Mouse (Mus musculus) midbrain, embryonic 10.5 days (tissue): ENCODE measurements around the gene Snorc. TPM values are rescaled to one million over a fixed set of nuclear protein-coding genes. Genes with fewer than 3 reads are reported as not detected.
A peak's percentile ranks its signal among the peaks of the same experiment; 100 is the strongest.

ENCODE experiments used
- DNase-seq: peaks from one replicate; pipeline ENCODE4 v3.0.0-alpha.2; 2017; ENCODE audit warnings: low spot score
- H3K27ac ChIP-seq: fragments of 300-500 bp; sonication (generic); replicated peaks from 2 replicates; pipeline ENCODE4 v1.5.1; 2016; ENCODE audit warnings: mild to moderate bottlenecking
- H3K27me3 ChIP-seq: fragments of 300-500 bp; sonication (generic); 2 replicates; pipeline ENCODE4 v1.6.1; 2016; ENCODE audit warnings: low read depth, mild to moderate bottlenecking; ENCODE audit not compliant: poor library complexity, severe bottlenecking
- H3K36me3 ChIP-seq: fragments of 300-500 bp; sonication (generic); 2 replicates; pipeline ENCODE4 v1.6.1; 2016; ENCODE audit warnings: mild to moderate bottlenecking, moderate library complexity
- H3K4me1 ChIP-seq: fragments of 300-500 bp; sonication (generic); 2 replicates; pipeline ENCODE4 v1.6.1; 2016
- H3K4me3 ChIP-seq: fragments of 300-500 bp; sonication (generic); 2 replicates; pipeline ENCODE4 v1.5.1; 2016; ENCODE audit warnings: mild to moderate bottlenecking, moderate library complexity
- H3K9me3 ChIP-seq: fragments of 300-500 bp; sonication (generic); replicated peaks from 2 replicates; pipeline ENCODE4 v1.6.1; 2016; ENCODE audit warnings: mild to moderate bottlenecking
- WGBS: fragments of 180-500 bp; shearing (Covaris S2); methylation state at CpG from one replicate; pipeline ENCODE4 v1.1.7; 2016; 5-methylcytosine and 5-hydroxymethylcytosine counted together
- polyA plus RNA-seq: library from polyadenylated mRNA; unstranded; fragments of >200 nt; fragmentation: Nextera tagmentation; extraction: Ambion mirVana; gene quantifications from 2 replicates; pipeline ENCODE4 v1.2.1, GENCODE M21; 2016

Snorc gene
- polyA plus RNA-seq, 1 experiment from 2014 or later = not detected

DNA sequence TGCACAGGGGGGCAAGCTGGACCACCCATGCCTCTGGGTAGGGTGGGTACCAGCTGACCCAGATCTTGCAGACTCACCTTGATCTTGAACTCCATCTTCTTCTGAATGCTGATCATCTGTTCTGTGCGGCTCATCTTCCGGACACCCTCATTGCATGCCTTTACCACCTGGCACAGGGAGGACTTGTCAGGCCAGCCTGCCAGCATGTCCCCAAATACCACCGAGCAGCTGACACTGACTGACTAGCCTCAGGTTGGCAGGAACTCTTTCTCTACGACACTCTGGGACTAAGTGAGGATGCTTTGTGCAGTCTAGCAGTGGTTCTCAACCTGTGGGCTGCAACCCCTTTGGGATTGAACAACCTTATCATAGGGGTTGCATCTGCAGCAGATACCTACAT, 12.5 kb downstream of the Snorc start:
- H3K9me3 ChIP-seq = no peaks in the 10 kb centered on the region
- H3K4me1 ChIP-seq = 0 out of 2 replicates have a peak, but pooled peaks cover 3% of the 10 kb centered on the region
- DNase-seq = no peak
- H3K27me3 ChIP-seq = peaks cover 2% of the 10 kb centered on the region; the same call in 1 of the 2 replicates
- H3K27ac ChIP-seq = no peak overlapping the region
- H3K36me3 ChIP-seq = no peaks in the 10 kb centered on the region
- WGBS = 89% methylated on average over 4 of the region's 4 CpGs
- H3K4me3 ChIP-seq = no peak overlapping the region

DNA sequence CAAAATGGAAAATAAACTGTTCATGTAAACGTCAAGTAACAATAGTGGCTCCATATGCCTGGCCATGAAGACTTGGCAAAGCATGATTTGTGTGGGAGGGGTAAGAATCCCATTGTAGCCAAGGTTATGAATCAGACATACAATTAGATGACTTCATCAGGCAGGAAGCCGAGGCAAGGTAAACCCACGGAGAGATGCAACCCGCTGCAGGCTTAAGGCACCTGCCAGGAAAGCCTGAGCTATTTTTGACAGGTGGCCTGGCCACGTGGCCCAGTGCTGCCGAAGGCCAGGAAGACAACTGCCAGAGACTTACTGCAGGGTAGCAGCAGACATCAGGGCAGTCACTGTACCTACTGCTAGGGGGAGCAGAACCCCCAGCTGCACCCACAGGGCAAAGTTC, 16.3 kb downstream of the Snorc start:
- H3K9me3 ChIP-seq = no peaks in the 10 kb centered on the region
- no peak overlapping the region for H3K4me3 ChIP-seq
- H3K27ac ChIP-seq = no peak overlapping the region
- H3K36me3 ChIP-seq = no peaks in the 10 kb centered on the region
- no peaks in the 10 kb centered on the region for H3K4me1 ChIP-seq
- H3K27me3 ChIP-seq = no peaks in the 10 kb centered on the region
- no peak for DNase-seq
- 87% methylated on average over 6 of the region's 6 CpGs for WGBS

DNA sequence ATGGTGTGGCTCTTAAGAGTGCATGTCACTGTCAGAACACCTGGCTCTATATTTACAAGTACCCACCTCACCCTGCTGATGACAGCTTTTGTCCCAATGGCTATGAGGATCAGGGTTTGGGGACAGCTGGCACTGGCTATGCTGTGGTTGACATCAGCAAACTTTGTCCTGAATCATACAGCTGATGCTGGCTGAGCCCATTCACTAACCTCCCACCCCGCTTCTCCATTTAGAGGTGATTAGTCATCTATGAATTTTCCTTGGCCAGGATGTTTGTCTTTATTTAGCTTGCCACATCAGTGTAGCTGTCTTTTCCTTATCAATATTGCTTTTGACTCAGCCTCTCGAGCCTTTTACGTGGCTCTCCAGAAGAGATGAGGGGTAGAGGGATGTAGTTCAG, 22.2 kb downstream of the Snorc start:
- no peak overlapping the region for H3K4me3 ChIP-seq
- WGBS = 90% methylated on average over 3 of the region's 3 CpGs

DNA sequence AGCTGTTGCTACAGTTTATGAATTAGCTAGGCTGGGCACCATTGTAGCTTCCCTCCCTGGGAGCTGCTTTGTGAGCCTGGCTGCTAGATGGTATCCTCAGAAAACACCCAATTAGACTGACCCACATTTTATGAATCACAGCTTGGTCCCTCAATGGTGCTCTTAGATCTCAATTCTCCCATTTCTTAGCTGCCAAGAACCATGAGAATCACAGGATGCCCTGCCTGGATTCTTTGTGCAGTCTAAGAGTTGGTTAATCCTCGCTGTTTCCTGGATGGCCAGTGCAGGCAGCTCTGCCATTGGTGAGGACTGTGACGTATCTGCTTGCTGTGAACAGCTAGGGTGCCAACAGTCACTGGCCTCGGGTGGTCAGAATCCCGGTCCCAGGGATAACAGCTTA, 23.5 kb downstream of the Snorc start:
- WGBS = 79% methylated on average over 4 of the region's 4 CpGs
- H3K27ac ChIP-seq = no peak overlapping the region
- H3K9me3 ChIP-seq = no peaks in the 10 kb centered on the region
- no peaks in the 10 kb centered on the region for H3K36me3 ChIP-seq
- H3K27me3 ChIP-seq = no peaks in the 10 kb centered on the region
- no peak overlapping the region for H3K4me3 ChIP-seq
- peaks cover 4% of the 10 kb centered on the region; the same call in 1 of the 2 replicates for H3K4me1 ChIP-seq
- DNase-seq = no peak

More for the DNA sequence above, 22.2 kb downstream of the Snorc start:
- peaks cover 4% of the 10 kb centered on the region; the same call in 1 of the 2 replicates for H3K4me1 ChIP-seq
- no peak for DNase-seq
- no peaks in the 10 kb centered on the region for H3K27me3 ChIP-seq
- H3K27ac ChIP-seq = no peak overlapping the region
- H3K9me3 ChIP-seq = no peaks in the 10 kb centered on the region
- no peaks in the 10 kb centered on the region for H3K36me3 ChIP-seq

DNA sequence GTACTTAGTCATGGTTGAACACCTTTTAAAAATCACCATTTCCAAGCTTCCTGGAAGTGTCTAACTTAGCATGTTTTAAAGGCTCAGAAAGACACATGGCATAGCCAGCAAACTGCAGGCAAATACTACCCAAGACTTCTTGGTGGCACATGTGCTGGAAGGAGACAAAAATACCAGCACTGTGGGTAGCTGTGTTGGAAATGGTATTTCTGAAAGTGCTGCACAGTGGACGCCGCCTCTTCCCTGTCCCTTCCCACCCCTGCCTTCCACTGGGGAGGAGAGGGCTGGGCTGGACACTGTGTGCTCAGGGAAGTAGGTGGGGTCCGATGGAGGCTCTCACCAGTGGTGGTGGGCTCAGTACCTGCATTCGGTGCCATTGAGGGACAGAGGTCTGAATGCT, 35.5 kb downstream of the Snorc start:
- no peak overlapping the region for H3K4me3 ChIP-seq
- H3K4me1 ChIP-seq = peaks cover 29% of the 10 kb centered on the region
- no peaks in the 10 kb centered on the region for H3K9me3 ChIP-seq
- H3K36me3 ChIP-seq = no peaks in the 10 kb centered on the region
- H3K27ac ChIP-seq = no peak overlapping the region
- peaks cover 37% of the 10 kb centered on the region for H3K27me3 ChIP-seq
- WGBS = 93% methylated on average over 4 of the region's 4 CpGs
- DNase-seq = no peak

DNA sequence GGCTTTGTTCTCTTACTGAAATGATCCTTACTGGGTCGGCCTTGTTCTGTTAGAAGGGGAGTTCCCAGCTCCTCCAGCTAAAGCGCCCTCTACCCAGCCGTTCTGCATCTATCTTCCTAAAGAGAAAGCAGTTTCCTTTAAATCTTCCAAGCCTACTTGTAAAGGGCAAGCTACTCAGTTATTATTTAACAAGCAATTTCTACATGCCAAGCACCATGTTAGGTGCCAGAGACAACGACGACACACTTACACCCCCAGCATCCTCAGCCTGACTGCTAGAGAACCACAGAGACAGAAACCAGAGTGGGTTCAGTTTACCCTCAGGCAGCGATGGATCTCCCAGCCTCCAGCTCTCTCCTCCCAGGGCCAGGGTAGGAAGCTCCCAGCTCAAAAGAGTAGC, 37.8 kb downstream of the Snorc start:
- H3K9me3 ChIP-seq = no peaks in the 10 kb centered on the region
- no peaks in the 10 kb centered on the region for H3K36me3 ChIP-seq
- 66% methylated on average over 6 of the region's 6 CpGs for WGBS
- no peak overlapping the region for H3K4me3 ChIP-seq
- H3K4me1 ChIP-seq = peaks cover 34% of the 10 kb centered on the region
- peaks cover 56% of the 10 kb centered on the region for H3K27me3 ChIP-seq
- DNase-seq = no peak
- no peak overlapping the region for H3K27ac ChIP-seq

DNA sequence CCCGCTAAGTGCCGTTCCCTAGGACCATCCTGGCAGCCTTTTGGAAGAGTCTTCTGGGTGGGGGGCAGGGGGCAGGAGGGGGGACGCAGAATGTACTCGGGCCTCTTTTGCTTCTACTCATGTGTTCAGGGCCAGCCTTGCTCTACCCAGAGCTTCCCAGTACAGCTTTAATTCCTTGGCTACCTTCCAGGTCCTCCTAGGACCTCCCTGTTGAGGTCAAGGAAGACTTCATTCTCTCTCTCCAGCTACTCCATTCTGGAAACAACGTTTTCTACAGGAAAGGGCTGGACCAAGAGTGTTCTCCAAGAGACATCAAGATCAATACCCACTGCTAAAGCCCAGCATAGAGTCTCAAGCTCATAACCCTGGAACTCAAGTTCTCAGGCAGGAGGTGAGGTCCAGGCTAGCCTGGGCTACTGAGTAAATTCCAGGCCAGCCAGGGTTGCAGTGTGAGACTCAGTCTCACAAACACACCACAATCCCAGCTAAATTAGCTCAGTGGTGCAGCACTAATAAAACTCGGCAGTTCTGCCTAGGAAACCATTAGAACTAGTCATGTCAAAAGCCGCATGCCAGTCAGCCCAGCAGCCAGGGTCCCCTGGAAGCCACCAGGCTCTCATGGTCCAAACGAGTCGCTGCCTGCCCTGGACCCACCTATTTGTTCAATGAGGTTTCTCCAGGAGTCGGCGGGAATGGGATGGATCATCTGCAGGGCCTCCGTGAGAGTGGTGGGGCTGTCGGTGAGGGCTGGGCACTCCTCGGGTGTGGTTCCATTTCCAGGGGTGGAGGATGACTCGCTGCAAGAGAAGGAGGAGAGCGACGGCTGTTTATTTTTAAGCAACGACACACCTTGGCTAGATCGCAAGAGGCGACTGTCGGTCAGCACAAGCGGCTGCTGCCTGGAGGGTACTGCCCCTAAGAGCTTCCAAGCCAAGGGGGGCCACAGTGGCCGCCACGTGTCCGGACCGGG, 38.8 kb downstream of the Snorc start:
- Histone ChIP-seq H3K4me1 (peaks cover 27% of the 10 kb centered on the region), H3K27ac (0 out of 2 replicates have a peak overlapping the region, but pooled peaks have one; percentile 85), H3K36me3 (no peaks in the 10 kb centered on the region), H3K4me3 (peak overlapping the region; percentile 87), H3K9me3 (no peaks in the 10 kb centered on the region), H3K27me3 (peaks cover 56% of the 10 kb centered on the region)
- peak; percentile 27 for DNase-seq
- 22% methylated on average over 26 of the region's 26 CpGs for WGBS

DNA sequence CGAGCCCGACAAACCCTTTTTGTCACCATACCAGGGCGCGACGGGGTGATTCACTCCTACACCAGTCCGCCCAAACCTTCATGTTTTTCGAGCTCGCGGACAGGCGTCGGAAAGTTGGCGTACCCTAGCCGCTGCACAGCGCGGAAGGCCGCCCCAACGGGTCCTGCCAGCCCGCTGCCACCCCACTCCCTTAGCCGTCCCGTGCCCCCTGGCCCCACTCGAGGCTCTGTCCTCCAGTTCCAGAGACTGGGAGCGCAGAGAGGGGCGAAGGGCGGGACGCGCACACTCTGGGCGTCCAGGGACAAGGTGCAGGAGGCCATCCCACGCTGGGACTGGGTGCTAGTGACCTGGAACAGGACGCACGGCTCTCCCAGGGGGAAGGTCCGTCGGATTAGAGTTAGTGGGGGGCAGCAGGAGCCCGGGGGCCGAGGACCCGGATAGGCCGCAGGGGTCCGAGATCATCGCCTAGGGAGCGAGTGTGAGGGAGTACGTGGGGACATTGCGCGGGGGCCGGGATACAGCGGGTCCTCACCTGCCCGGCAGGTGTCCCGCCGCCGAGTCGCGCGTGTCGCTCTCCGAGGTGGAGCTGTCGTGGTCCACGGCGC, 39.6 kb downstream of the Snorc start, which contains the start of gene Neu2:
TSS of gene Neu2 (plus strand) at position 329 of the 605 bp plus-strand sequence.
- DNase-seq = peak; percentile 39
- no peaks in the 10 kb centered on the region for H3K9me3 ChIP-seq
- peak within 1 kb of the TSS; percentile 87 for H3K4me3 ChIP-seq
- peak within 1 kb of the TSS; percentile 85 for H3K27ac ChIP-seq
- H3K36me3 ChIP-seq = no peaks in the 10 kb centered on the region
- H3K4me1 ChIP-seq = peaks cover 20% of the 10 kb centered on the region
- WGBS = under 1% methylated on average over 56 of the region's 56 CpGs
- peaks cover 56% of the 10 kb centered on the region for H3K27me3 ChIP-seq

DNA sequence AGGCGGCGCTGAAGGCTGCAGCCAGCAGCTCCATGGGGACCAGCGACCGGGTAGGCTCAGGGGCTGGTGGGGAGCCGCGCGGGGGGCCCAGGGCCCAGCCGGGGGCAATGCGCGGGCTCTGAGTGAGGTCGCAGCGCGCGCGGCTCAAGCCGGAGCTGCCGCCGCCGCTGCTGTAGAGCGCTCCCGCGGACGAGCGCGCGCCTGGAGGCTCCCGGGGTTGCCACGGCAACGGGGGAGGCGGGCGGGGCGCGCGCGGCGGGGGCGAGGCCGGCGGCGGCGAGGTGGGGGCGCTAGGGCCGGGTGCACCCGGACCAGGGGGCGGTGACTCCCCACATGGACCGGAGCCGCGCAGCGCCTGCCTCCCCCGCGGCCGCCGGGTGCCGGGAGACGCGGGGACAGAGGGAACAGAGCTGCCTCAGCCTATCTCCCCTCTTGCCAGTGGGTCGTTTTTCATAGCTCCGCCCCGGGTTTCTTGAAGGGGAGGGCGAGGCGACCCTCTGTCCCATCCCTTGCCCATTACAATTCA, 40.2 kb downstream of the Snorc start:
- peak; percentile 66 for DNase-seq
- Histone ChIP-seq H3K4me1 (peaks cover 19% of the 10 kb centered on the region), H3K4me3 (peak overlapping the region; percentile 87), H3K27me3 (peaks cover 56% of the 10 kb centered on the region), H3K9me3 (no peaks in the 10 kb centered on the region), H3K36me3 (no peaks in the 10 kb centered on the region), H3K27ac (peak overlapping the region; percentile 85)
- WGBS = under 1% methylated on average over 43 of the region's 61 CpGs

DNA sequence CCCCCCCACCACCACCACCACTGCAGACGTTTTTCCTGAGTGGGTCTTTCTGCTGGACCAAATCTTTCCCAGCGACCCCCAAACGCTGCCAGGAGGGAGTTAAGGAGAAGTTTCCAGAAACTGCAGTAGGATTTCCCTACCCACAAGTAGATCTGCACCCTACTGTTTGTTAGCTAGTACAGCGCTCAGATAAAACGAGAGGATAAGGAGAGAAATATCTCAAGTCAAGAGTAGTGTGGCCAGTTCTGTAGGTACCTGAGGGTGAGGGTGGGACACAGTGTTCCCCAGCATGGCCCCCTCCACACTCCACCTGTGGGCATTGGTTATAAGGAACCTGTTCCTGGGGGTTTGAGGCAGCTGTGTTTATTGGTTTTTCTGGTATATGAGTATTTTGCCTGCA, 40.8 kb downstream of the Snorc start:
- H3K4me1 ChIP-seq = peaks cover 19% of the 10 kb centered on the region
- H3K27me3 ChIP-seq = peaks cover 56% of the 10 kb centered on the region
- no peak for DNase-seq
- H3K4me3 ChIP-seq = peak overlapping the region; percentile 87
- H3K27ac ChIP-seq = 0 out of 2 replicates have a peak overlapping the region, but pooled peaks have one; percentile 85
- no peaks in the 10 kb centered on the region for H3K9me3 ChIP-seq
- WGBS = 17% methylated on average over 5 of the region's 5 CpGs
- no peaks in the 10 kb centered on the region for H3K36me3 ChIP-seq

DNA sequence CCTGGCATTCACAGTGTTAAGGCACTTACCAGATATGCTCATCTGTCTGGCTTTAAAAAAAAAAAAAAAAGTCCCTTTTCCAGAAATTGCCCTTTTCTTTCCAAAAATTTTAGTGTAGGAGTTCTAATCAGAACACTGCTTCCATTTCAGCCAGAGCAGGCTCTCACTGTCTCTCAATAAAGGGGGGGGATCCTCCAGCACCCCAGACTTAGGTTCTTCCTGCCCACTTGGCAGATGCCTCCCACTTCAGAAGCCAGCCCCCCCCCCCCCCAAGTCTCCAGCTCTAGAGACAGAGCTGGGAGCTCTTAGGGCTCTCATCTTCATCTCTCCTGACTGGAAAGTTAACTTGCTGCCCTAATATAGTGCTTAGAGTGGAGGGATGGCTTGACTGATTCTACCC, 50.4 kb downstream of the Snorc start:
- DNase-seq = no peak
- Histone ChIP-seq H3K4me3 (no peak overlapping the region), H3K27me3 (no peaks in the 10 kb centered on the region), H3K4me1 (peaks cover 12% of the 10 kb centered on the region), H3K9me3 (no peaks in the 10 kb centered on the region), H3K27ac (peak overlapping the region; percentile 42; the same call in 1 of the 2 replicates), H3K36me3 (no peaks in the 10 kb centered on the region)

DNA sequence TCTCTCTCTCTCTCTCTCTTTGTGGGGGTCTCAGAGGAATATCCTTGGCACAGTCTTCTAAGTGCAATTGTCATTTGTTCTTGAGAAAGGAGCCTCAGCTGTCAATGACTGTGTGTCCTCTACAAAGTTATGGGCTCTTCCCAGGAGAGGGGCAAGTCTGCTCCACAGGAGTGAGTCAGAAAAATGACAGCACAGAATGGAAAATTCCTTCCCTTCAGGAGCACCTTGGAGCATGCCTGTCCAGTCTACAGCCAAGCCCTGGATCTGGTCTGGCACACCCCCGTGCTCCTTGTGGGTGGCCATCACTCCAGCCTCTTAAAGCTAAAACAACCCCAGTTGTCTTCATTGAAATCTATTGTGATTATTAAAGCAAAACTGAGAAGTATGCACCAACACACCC, 51.5 kb downstream of the Snorc start:
- Histone ChIP-seq H3K4me3 (no peak overlapping the region), H3K27me3 (no peaks in the 10 kb centered on the region), H3K36me3 (no peaks in the 10 kb centered on the region), H3K27ac (no peak overlapping the region), H3K9me3 (no peaks in the 10 kb centered on the region), H3K4me1 (peaks cover 12% of the 10 kb centered on the region)
- WGBS = 68% methylated on average over 1 of the region's 1 CpGs
- no peak for DNase-seq
